Mouse (Mus musculus): Measurements from ENCODE around the gene Pik3c2b.

The Pik3c2b gene

GRCm38 (mm10) chr1:133073327-133073856 lies 27.9 kb downstream of the Pik3c2b start:
- DNase-seq = peak; percentile 65

- no peak for DNase-seq
Measured at GRCm38 (mm10) chr1:133074541-133074940, 29.1 kb downstream of the Pik3c2b start.

DNA sequence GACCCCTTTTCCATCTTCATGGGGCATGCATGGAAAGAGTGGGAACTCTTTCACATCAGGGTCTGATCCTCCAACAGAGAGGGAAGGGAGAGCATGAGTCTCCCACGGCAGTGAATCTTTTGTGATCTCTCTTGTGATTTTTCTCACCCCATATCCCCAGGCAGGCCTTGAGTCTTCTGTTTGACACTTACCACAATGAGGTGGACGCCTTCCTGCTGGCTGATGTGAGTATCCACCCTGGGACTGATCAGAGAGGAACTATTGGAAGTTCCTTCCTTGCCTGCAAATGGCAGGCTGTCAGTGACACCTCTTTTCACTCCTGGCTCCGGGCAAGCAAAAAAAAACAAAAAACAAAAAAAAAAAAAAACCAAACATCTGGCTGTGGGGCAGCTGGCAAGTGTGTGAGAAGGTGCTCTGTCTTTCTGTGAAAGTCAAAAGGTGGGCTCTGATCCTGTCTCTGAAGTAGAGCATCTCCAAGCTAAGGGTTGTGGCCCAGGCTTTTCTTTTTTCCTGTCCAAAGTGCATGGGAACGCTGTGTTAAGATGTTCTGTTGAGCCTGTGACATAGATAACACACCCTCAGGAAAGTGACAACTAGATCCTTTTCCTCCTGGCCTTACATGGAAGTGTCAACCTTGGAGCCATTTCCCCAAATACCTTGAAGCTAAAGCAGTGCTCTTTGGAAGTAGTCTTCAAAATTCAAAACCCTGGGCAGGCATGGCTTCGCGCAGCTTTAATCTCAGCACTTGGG lies 30.4 kb downstream of the Pik3c2b start:
- DNase-seq = no peak

DNA sequence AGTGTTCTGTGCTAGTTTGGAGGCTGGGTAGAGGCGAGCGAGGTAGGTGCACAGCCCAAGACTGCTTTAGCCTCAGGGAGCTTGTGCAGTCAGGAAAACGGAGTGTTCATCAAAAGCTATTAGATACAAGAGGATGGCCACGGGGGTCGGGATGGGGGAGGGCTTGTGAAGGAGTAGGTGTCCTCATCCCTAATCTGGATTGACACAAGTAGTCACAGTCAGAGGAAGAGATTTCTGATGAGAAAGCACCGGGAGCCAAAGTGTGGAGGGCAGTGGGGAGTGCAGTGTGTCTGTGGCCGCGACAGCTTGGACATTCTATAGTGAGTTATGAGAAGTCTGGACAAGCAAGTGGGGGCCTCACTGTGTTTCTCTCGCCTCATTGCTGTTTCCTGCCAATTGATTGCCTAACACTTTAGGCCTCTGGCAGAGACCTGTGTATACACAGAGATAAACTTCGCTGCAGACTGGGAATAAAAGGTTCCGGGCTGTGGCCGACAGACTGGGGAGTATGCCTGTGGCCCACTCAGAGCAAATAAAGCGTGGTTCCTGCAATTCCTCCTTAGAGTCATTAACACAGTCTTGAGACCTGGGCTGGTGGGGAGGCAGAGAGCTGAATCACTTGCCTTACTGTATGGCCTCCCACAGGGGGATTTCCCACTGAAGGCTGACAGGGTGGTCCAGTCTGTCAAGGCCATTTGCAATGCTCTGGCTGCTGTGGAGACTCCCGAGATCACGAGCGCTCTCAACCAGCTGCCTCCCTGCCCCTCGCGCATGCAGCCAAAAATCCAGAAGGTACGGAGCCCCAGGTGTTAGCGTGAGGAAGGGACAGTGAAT lies 31.4 kb downstream of the Pik3c2b start:
- no peak for DNase-seq

DNA sequence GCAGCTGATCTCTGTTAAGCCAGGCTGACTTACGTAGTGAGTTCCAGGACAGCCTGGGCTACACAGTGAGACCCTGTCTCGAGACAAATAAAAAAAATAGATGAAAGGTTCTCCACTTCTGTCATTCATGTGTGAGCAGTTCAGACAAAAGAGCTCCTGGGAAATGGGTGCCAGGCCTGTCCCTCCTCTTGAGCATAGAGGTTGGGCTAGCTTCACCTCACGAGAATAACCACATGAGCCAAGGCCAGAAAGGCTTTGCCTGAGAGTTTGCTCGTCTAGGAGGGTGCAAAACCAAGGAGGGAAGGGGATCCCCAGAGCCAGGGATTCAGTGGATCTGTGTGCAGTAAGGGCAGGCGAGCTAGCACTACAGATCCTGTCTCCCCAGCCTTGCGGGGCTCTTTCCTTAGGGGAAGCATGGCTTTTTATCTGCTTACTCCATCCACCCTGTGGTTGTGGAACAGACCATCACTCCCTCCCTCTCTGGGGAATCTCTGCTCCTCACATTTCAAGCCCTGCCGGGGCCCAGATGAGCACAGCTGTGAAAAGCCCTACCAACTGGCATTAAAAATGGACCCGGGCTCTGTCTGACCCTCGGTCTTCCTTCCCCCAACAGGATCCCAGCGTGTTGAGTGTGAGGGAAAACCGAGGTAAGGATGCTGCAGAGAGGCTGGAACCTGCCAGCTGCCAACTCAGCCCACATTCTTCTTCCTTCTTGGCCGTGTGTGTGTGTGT lies 32.3 kb downstream of the Pik3c2b start:
- no peak for DNase-seq

DNA sequence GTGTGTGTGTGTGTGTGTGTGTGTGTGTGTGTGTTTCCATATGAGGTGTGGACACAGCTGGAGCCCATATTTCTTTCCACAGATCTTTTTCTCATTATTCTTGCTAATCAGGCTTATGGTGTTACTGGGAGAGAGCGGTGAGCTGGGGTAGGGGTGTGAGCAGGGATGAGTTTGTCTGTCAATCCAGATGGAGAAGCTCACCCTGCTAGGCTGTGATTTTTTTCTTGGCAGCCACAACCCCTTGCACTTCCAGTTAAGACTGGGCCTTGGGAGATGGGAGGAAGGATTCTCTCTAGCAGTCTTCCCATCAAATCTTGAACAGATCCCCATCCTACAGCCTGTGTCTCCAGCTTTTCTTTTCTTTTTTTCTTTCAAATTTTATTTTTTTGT lies 32.9 kb downstream of the Pik3c2b start:
- DNase-seq = no peak

DNA sequence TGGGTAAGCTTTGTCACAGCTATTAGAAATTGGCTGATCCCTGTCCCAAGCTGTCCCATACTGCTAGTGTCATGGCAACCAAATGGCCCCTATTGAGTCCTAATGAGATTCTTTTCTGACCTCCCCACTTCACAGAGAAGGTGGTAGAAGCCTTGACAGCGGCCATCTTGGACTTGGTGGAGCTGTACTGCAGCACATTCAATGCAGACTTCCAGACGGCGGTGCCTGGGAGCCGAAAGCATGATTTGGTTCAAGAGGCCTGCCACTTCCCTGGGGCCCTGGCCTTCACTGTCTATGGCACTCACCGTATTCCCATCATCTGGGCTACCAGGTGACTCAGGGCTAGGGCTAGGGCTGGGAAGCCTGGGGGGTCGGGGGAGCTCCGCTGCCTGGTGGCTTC lies 34.0 kb downstream of the Pik3c2b start:
- no peak for DNase-seq

DNA sequence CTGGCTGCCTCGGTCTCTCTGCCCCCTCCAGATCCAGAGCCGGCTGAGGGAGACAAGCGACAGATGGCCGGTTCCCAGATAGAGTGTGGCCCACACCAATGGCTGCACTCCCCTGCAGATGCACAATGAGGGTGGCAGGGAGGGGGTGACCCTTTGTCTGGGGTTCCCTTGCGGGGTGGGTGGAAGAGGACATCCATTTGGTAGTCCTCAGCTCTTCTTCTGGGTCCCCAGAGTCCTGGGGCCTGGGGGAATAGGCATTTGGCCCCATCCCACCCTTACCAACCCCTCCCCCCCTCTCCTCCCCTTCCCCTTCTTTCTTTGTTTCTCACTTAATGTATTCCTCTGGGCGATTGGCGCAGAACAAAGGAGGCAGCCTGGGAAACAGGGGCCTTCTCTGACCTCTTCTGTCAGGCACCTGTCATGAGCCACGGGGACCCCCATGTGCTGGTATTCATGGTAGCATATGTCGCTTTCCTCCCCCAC lies 34.7 kb downstream of the Pik3c2b start:
- DNase-seq = no peak

- no peak for DNase-seq
Measured at GRCm38 (mm10) chr1:133080717-133081116, 35.2 kb downstream of the Pik3c2b start.

DNA sequence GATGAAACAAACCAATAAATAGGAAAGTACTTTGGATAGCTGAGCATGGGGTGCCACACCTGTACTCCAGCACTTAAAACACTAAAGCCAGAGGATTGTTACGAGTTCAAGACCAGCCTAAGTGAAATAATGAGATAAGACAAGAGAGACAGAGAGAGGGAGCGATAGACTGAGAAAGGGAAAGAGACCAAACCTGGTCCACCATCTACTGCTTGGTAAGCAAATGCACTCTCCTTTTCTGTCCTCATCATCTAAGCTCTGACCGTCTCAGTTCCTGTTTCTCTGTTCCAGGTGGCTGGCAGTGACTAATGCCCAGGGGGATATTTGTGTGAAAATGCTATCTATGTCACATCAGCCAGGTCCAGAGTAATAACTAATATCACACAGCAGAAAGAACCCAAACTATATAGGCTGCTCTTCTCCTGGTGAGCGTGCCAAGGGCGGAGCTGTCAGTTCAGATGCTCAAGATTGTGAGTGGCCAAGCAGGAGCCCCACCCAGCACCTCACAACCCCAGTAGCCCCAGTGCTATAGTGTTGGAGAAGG lies 37.6 kb downstream of the Pik3c2b start:
- no peak for DNase-seq

GRCm38 (mm10) chr1:133083942-133084625 lies 38.6 kb downstream of the Pik3c2b start:
- DNase-seq = no peak

- DNase-seq = no peak
Measured at GRCm38 (mm10) chr1:133084708-133085416, 39.4 kb downstream of the Pik3c2b start.

- DNase-seq = no peak
Measured at GRCm38 (mm10) chr1:133085417-133085742, 39.9 kb downstream of the Pik3c2b start.

GRCm38 (mm10) chr1:133086804-133087203 lies 41.3 kb downstream of the Pik3c2b start:
- no peak for DNase-seq

DNA sequence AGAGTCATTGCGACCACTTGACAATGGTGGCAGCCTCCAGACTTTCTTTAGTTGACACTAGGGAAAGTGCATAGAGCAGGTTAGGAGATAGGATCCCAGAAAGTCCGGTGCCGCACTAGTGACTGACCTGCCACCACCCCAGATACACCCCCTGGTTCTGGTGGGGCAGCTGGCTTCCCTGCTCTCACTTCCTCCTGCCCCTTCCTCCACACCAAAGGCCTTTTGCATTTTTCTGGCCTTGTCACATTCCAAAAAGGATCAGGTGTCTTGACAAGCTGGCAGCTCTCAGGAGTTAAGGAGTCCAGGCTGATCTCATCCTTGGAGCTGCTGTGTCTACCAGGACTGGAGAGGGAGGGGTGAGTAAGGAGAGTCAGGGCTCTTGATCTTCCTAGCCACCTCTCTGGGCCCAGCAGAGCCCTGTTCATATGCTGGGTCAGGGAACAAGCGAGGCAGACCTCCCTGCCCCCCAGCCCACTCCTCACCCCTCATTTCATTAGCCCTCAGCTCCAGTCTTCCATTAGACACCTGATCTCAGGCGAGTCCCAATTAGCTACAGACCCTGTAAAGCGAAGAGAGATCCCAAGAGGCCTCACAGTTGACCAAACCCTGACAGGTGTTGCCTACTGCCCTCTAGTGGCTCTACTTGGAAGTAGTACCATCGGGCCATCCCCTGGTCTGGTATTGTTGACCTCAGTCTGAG lies 41.9 kb downstream of the Pik3c2b start:
- DNase-seq = peak; percentile 63

- DNase-seq = no peak
Measured at GRCm38 (mm10) chr1:133088196-133088595, 42.7 kb downstream of the Pik3c2b start.

- no peak for DNase-seq
Measured at GRCm38 (mm10) chr1:133089415-133089814, 43.9 kb downstream of the Pik3c2b start.

GRCm38 (mm10) chr1:133090641-133091040 lies 45.2 kb downstream of the Pik3c2b start:
- no peak for DNase-seq

DNA sequence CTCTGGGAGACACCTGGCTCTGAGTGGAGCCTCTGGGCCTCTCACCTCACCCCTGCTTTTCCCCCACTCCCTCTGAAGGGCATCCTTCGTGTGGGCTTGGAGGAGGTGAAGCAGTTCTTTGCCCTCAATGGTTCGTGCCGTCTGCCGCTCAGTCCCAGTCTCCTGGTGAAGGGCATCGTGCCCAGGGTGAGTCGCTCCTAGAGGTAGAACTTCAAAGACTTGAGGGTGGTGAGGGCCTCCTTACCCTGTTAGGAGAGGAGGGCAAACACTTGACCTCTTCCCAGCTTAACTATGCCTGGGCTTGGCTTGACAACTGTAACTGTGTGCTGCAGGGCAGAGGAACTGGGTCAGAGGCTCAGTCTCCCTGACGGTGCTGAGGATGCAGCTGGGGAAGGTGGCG lies 46.0 kb downstream of the Pik3c2b start:
- DNase-seq = no peak

- DNase-seq = no peak
Measured at GRCm38 (mm10) chr1:133093719-133094118, 48.3 kb downstream of the Pik3c2b start.

Measured in thymus, postnatal 14 days (tissue).